Mouse (Mus musculus): ENCODE data around the gene Acad9.

- no peak for TF ChIP-seq TAL1 (IDR thresholded peaks at IDR 0.05; ENCODE audit: low read length)
- TF ChIP-seq GATA1 (IDR thresholded peaks at IDR 0.05; ENCODE audit: low read length), result no peak
Observed at GRCm38 (mm10) chr3:36067731-36068130, 2.0 kb downstream of the Acad9 start.
